Mouse (Mus musculus): Measurements from ENCODE around the gene Vkorc1. TPM values are rescaled to one million over a fixed set of nuclear protein-coding genes. Genes with fewer than 3 reads are reported as not detected.

The Vkorc1 gene
- polyA plus RNA-seq, 1 experiment from 2014 or later, result 55.1 TPM

GRCm38 (mm10) chr7:127922451-127923275 is 27.2 kb upstream of the Vkorc1 start:
- peaks cover 6% of the 10 kb centered on the region for H3K36me3 ChIP-seq (ENCODE audit: control insufficient read depth, insufficient read depth, low read length)
- H3K9ac ChIP-seq (ENCODE audit: low read depth, low read length), result no peak overlapping the region
- H3K27me3 ChIP-seq (ENCODE audit: control insufficient read depth, insufficient read depth, low read depth, low read length), result 0 out of 2 replicates have a peak, but pooled peaks cover under 1% of the 10 kb centered on the region

DNA sequence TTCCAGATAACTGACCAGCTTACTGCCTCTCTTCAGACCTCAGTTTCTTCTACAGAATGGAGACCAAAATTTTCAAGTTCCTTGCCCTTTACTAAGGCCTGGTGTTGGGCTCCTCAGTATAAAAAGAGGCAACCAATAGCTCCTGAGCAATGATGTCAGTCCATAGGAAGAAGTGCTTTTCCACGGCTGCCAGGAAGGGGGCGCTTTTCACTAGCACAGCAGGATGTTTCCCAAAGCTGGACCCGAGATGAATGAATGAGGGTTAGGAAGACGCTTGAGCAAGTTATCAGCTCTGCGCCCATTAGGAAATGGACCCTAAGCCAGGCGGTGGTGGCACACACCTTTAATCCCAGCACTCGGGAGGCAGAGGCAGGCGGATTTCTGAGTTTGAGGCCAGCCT is 26.1 kb upstream of the Vkorc1 start:
- Histone ChIP-seq H3K4me2 (ENCODE audit: low read length) (no peak overlapping the region), H3K36me3 (ENCODE audit: control insufficient read depth, insufficient read depth, low read length) (peaks cover 9% of the 10 kb centered on the region), H3K9me3 (replicated peaks; ENCODE audit: control insufficient read depth, low read length, poor library complexity, severe bottlenecking) (no peaks in the 10 kb centered on the region), H3K27ac (ENCODE audit: low read length) (no peak overlapping the region), H3K27me3 (ENCODE audit: control insufficient read depth, insufficient read depth, low read depth, low read length) (no peaks in the 10 kb centered on the region), H3K4me3 (ENCODE audit: low read depth, low read length) (no peak overlapping the region), H3K9ac (ENCODE audit: low read depth, low read length) (no peak overlapping the region), H3K4me1 (ENCODE audit: control insufficient read depth, insufficient read depth, low read length) (no peaks in the 10 kb centered on the region)
- ATAC-seq, result no peak
- WGBS, result 61% methylated on average over 8 of the region's 8 CpGs

More at GRCm38 (mm10) chr7:127922451-127923275, 27.2 kb upstream of the Vkorc1 start:
- WGBS, result 89% methylated on average over 6 of the region's 6 CpGs
- no peaks in the 10 kb centered on the region for H3K4me1 ChIP-seq (ENCODE audit: control insufficient read depth, insufficient read depth, low read length)
- no peaks in the 10 kb centered on the region for H3K9me3 ChIP-seq (replicated peaks; ENCODE audit: control insufficient read depth, low read length, poor library complexity, severe bottlenecking)
- no peak overlapping the region for H3K4me3 ChIP-seq (ENCODE audit: low read depth, low read length)
- no peak for ATAC-seq
- no peak overlapping the region for H3K4me2 ChIP-seq (ENCODE audit: low read length)
- H3K27ac ChIP-seq (ENCODE audit: low read length), result no peak overlapping the region

DNA sequence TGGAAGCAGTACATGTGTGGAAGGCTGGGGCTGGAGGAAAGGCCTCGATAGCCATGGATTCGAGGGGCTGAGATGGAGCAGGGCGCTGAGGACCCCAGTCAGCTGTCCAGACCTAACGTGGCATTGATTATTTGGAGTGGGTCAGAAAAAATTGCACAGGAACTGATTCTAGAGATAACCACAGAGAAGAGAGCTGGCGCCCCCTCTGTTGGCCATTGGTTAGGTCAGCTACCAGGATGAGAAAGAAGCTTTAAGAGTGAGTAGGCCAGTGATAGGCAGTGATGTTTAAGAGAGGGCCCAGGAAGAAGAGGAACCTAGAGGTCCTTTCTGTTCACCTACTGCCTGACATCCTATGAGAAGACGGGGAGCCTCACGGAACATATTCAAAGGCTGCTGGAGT is 23.9 kb upstream of the Vkorc1 start:
- no peak for ATAC-seq
- WGBS, result 75% methylated on average over 7 of the region's 7 CpGs
- H3K9ac ChIP-seq (ENCODE audit: low read depth, low read length), result no peak overlapping the region
- H3K27ac ChIP-seq (ENCODE audit: low read length), result no peak overlapping the region
- H3K9me3 ChIP-seq (replicated peaks; ENCODE audit: control insufficient read depth, low read length, poor library complexity, severe bottlenecking), result no peaks in the 10 kb centered on the region
- H3K27me3 ChIP-seq (ENCODE audit: control insufficient read depth, insufficient read depth, low read depth, low read length), result no peaks in the 10 kb centered on the region
- no peak overlapping the region for H3K4me2 ChIP-seq (ENCODE audit: low read length)
- peaks cover 11% of the 10 kb centered on the region for H3K36me3 ChIP-seq (ENCODE audit: control insufficient read depth, insufficient read depth, low read length)
- no peaks in the 10 kb centered on the region for H3K4me1 ChIP-seq (ENCODE audit: control insufficient read depth, insufficient read depth, low read length)
- H3K4me3 ChIP-seq (ENCODE audit: low read depth, low read length), result no peak overlapping the region

- no peak for ATAC-seq
- no peaks in the 10 kb centered on the region for H3K27me3 ChIP-seq (ENCODE audit: control insufficient read depth, insufficient read depth, low read depth, low read length)
- H3K9me3 ChIP-seq (replicated peaks; ENCODE audit: control insufficient read depth, low read length, poor library complexity, severe bottlenecking), result no peaks in the 10 kb centered on the region
- no peak overlapping the region for H3K4me3 ChIP-seq (ENCODE audit: low read depth, low read length)
- H3K27ac ChIP-seq (ENCODE audit: low read length), result no peak overlapping the region
- H3K36me3 ChIP-seq (ENCODE audit: control insufficient read depth, insufficient read depth, low read length), result peaks cover 11% of the 10 kb centered on the region
- H3K9ac ChIP-seq (ENCODE audit: low read depth, low read length), result no peak overlapping the region
- H3K4me1 ChIP-seq (ENCODE audit: control insufficient read depth, insufficient read depth, low read length), result peaks cover 3% of the 10 kb centered on the region
- H3K4me2 ChIP-seq (ENCODE audit: low read length), result no peak overlapping the region
- WGBS, result 64% methylated on average over 3 of the region's 3 CpGs
Measured at GRCm38 (mm10) chr7:127918203-127918602, 22.8 kb upstream of the Vkorc1 start.

DNA sequence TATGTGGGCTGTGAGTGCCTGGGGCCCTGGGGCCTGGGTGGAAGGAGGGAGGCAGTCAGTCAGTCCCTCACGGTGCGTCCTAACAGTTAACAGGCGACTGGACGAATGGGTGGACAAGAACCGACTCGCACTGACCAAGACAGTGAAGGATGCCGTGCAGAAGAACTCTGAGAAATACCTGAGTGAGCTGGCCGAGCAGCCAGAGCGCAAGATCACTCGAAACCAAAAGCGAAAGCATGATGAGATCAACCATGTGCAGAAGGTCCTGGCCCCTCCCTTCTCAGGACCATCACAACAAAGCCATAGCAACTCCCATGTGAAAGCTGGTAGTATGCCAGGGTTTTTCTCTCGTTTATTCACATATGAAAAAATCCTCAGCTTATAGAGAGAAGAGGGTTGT is 19.9 kb upstream of the Vkorc1 start:
- Histone ChIP-seq H3K4me2 (ENCODE audit: low read length) (no peak overlapping the region), H3K27ac (ENCODE audit: low read length) (no peak overlapping the region), H3K36me3 (ENCODE audit: control insufficient read depth, insufficient read depth, low read length) (peaks cover 11% of the 10 kb centered on the region), H3K9me3 (replicated peaks; ENCODE audit: control insufficient read depth, low read length, poor library complexity, severe bottlenecking) (no peaks in the 10 kb centered on the region), H3K4me3 (ENCODE audit: low read depth, low read length) (no peak overlapping the region), H3K27me3 (ENCODE audit: control insufficient read depth, insufficient read depth, low read depth, low read length) (no peaks in the 10 kb centered on the region), H3K4me1 (ENCODE audit: control insufficient read depth, insufficient read depth, low read length) (peaks cover 10% of the 10 kb centered on the region), H3K9ac (ENCODE audit: low read depth, low read length) (no peak overlapping the region)
- ATAC-seq, result no peak
- 95% methylated on average over 12 of the region's 12 CpGs for WGBS

- no peak for ATAC-seq
- Histone ChIP-seq H3K36me3 (ENCODE audit: control insufficient read depth, insufficient read depth, low read length) (peaks cover 15% of the 10 kb centered on the region), H3K27ac (ENCODE audit: low read length) (no peak overlapping the region; the same call in 1 of the 2 replicates), H3K9me3 (replicated peaks; ENCODE audit: control insufficient read depth, low read length, poor library complexity, severe bottlenecking) (no peaks in the 10 kb centered on the region), H3K9ac (ENCODE audit: low read depth, low read length) (peak overlapping the region; percentile 84), H3K4me1 (ENCODE audit: control insufficient read depth, insufficient read depth, low read length) (peaks cover 10% of the 10 kb centered on the region), H3K27me3 (ENCODE audit: control insufficient read depth, insufficient read depth, low read depth, low read length) (no peaks in the 10 kb centered on the region), H3K4me2 (ENCODE audit: low read length) (peak overlapping the region; percentile 74), H3K4me3 (ENCODE audit: low read depth, low read length) (peak overlapping the region; percentile 97)
- WGBS, result 32% methylated on average over 4 of the region's 4 CpGs
Measured at GRCm38 (mm10) chr7:127912938-127913337, 17.5 kb upstream of the Vkorc1 start.

GRCm38 (mm10) chr7:127912190-127912871 is 16.9 kb upstream of the Vkorc1 start, which contains the start of gene Kat8:
Gene Kat8 (plus strand): TSS chr7:127912516.
- WGBS, result 1% methylated on average over 40 of the region's 40 CpGs
- no peaks in the 10 kb centered on the region for H3K27me3 ChIP-seq (ENCODE audit: control insufficient read depth, insufficient read depth, low read depth, low read length)
- peaks cover 10% of the 10 kb centered on the region for H3K4me1 ChIP-seq (ENCODE audit: control insufficient read depth, insufficient read depth, low read length)
- peak within 1 kb of the TSS; percentile 74 for H3K4me2 ChIP-seq (ENCODE audit: low read length)
- peak within 1 kb of the TSS; percentile 83 for H3K27ac ChIP-seq (ENCODE audit: low read length)
- ATAC-seq, result peak; percentile 97
- peaks cover 16% of the 10 kb centered on the region for H3K36me3 ChIP-seq (ENCODE audit: control insufficient read depth, insufficient read depth, low read length)
- H3K9ac ChIP-seq (ENCODE audit: low read depth, low read length), result peak within 1 kb of the TSS; percentile 84
- H3K4me3 ChIP-seq (ENCODE audit: low read depth, low read length), result peak within 1 kb of the TSS; percentile 97
- no peaks in the 10 kb centered on the region for H3K9me3 ChIP-seq (replicated peaks; ENCODE audit: control insufficient read depth, low read length, poor library complexity, severe bottlenecking)

- H3K27ac ChIP-seq (ENCODE audit: low read length), result no peak overlapping the region
- H3K36me3 ChIP-seq (ENCODE audit: control insufficient read depth, insufficient read depth, low read length), result peaks cover 13% of the 10 kb centered on the region
- peaks cover 17% of the 10 kb centered on the region for H3K4me1 ChIP-seq (ENCODE audit: control insufficient read depth, insufficient read depth, low read length)
- no peak overlapping the region for H3K9ac ChIP-seq (ENCODE audit: low read depth, low read length)
- H3K4me2 ChIP-seq (ENCODE audit: low read length), result no peak overlapping the region
- H3K27me3 ChIP-seq (ENCODE audit: control insufficient read depth, insufficient read depth, low read depth, low read length), result no peaks in the 10 kb centered on the region
- H3K4me3 ChIP-seq (ENCODE audit: low read depth, low read length), result no peak overlapping the region
- WGBS, result 92% methylated on average over 4 of the region's 4 CpGs
- no peak for ATAC-seq
- no peaks in the 10 kb centered on the region for H3K9me3 ChIP-seq (replicated peaks; ENCODE audit: control insufficient read depth, low read length, poor library complexity, severe bottlenecking)
Measured at GRCm38 (mm10) chr7:127908656-127909055, 13.2 kb upstream of the Vkorc1 start.

- no peak for ATAC-seq
- H3K4me1 ChIP-seq (ENCODE audit: control insufficient read depth, insufficient read depth, low read length), result peaks cover 11% of the 10 kb centered on the region
- peaks cover 13% of the 10 kb centered on the region for H3K36me3 ChIP-seq (ENCODE audit: control insufficient read depth, insufficient read depth, low read length)
- H3K4me3 ChIP-seq (ENCODE audit: low read depth, low read length), result no peak overlapping the region
- H3K9me3 ChIP-seq (replicated peaks; ENCODE audit: control insufficient read depth, low read length, poor library complexity, severe bottlenecking), result no peaks in the 10 kb centered on the region
- H3K27ac ChIP-seq (ENCODE audit: low read length), result no peak overlapping the region
- H3K27me3 ChIP-seq (ENCODE audit: control insufficient read depth, insufficient read depth, low read depth, low read length), result no peaks in the 10 kb centered on the region
- H3K4me2 ChIP-seq (ENCODE audit: low read length), result no peak overlapping the region
- no peak overlapping the region for H3K9ac ChIP-seq (ENCODE audit: low read depth, low read length)
- WGBS, result 93% methylated on average over 12 of the region's 12 CpGs
Measured at GRCm38 (mm10) chr7:127907939-127908338, 12.5 kb upstream of the Vkorc1 start.
